Mouse (Mus musculus): ENCODE data around the gene Eml6.

- TF ChIP-seq POLR2A (IDR thresholded peaks at IDR 0.05; ENCODE audit: extremely low read depth, insufficient read depth, low read length), result no peak
- no peak for TF ChIP-seq CTCF (IDR thresholded peaks at IDR 0.05; ENCODE audit: low read depth, low read length)
Observed at GRCm38 (mm10) chr11:29766313-29766982, 259.4 kb downstream of the Eml6 start.
